Mouse (Mus musculus): ENCODE results near the gene Actr2. TPM values are rescaled to one million over a fixed set of nuclear protein-coding genes. Genes with fewer than 3 reads are reported as not detected.

The Actr2 gene
- polyA plus RNA-seq, 1 experiment from 2014 or later, result 78.0 TPM

- no peak overlapping the region for H3K4me2 ChIP-seq (ENCODE audit: low read depth)
- no peaks in the 10 kb centered on the region for H3K4me1 ChIP-seq (ENCODE audit: control insufficient read depth, insufficient read depth, low read length)
- DNase-seq (ENCODE audit: low spot score), result no peak
- WGBS, result 64% methylated on average over 13 of the region's 13 CpGs
- no peak overlapping the region for H3K9ac ChIP-seq (ENCODE audit: low read length)
- H3K27ac ChIP-seq (ENCODE audit: low read depth, low read length), result no peak overlapping the region
- ATAC-seq (ENCODE audit: insufficient read depth, low FRiP score, low TSS enrichment), result no peak
- H3K9me3 ChIP-seq (ENCODE audit: control insufficient read depth, low read length), result no peaks in the 10 kb centered on the region
- H3K36me3 ChIP-seq (ENCODE audit: control insufficient read depth, insufficient read depth, low read length), result no peaks in the 10 kb centered on the region
- no peak overlapping the region for H3K4me3 ChIP-seq (ENCODE audit: low read depth, low read length)
- no peaks in the 10 kb centered on the region for H3K27me3 ChIP-seq (ENCODE audit: control insufficient read depth, insufficient read depth, low read length)
Observed at GRCm38 (mm10) chr11:20052814-20053536, 59.7 kb downstream of the Actr2 start.

- ATAC-seq (ENCODE audit: insufficient read depth, low FRiP score, low TSS enrichment) (no peak), DNase-seq (ENCODE audit: low spot score) (no peak)
- no peaks in the 10 kb centered on the region for H3K27me3 ChIP-seq (ENCODE audit: control insufficient read depth, insufficient read depth, low read length)
- no peak overlapping the region for H3K27ac ChIP-seq (ENCODE audit: low read depth, low read length)
- no peak overlapping the region for H3K4me2 ChIP-seq (ENCODE audit: low read depth)
- no peaks in the 10 kb centered on the region for H3K9me3 ChIP-seq (ENCODE audit: control insufficient read depth, low read length)
- no peaks in the 10 kb centered on the region for H3K36me3 ChIP-seq (ENCODE audit: control insufficient read depth, insufficient read depth, low read length)
- 65% methylated on average over 3 of the region's 3 CpGs for WGBS
- no peak overlapping the region for H3K9ac ChIP-seq (ENCODE audit: low read length)
- H3K4me3 ChIP-seq (ENCODE audit: low read depth, low read length), result no peak overlapping the region
- H3K4me1 ChIP-seq (ENCODE audit: control insufficient read depth, insufficient read depth, low read length), result peaks cover 3% of the 10 kb centered on the region
Observed at GRCm38 (mm10) chr11:20045586-20045985, 67.1 kb downstream of the Actr2 start.

- ATAC-seq (ENCODE audit: insufficient read depth, low FRiP score, low TSS enrichment), result no peak
- H3K9ac ChIP-seq (ENCODE audit: low read length), result no peak overlapping the region
Observed at GRCm38 (mm10) chr11:20043256-20043655, 69.5 kb downstream of the Actr2 start.

GRCm38 (mm10) chr11:20042106-20042505 lies 70.6 kb downstream of the Actr2 start:
- Histone ChIP-seq H3K4me3 (ENCODE audit: low read depth, low read length) (no peak overlapping the region), H3K36me3 (ENCODE audit: control insufficient read depth, insufficient read depth, low read length) (no peaks in the 10 kb centered on the region), H3K4me1 (ENCODE audit: control insufficient read depth, insufficient read depth, low read length) (peaks cover 3% of the 10 kb centered on the region), H3K27me3 (ENCODE audit: control insufficient read depth, insufficient read depth, low read length) (no peaks in the 10 kb centered on the region), H3K27ac (ENCODE audit: low read depth, low read length) (no peak overlapping the region), H3K9ac (ENCODE audit: low read length) (no peak overlapping the region), H3K9me3 (ENCODE audit: control insufficient read depth, low read length) (no peaks in the 10 kb centered on the region), H3K4me2 (ENCODE audit: low read depth) (no peak overlapping the region)
- no peak for DNase-seq (ENCODE audit: low spot score)
- 73% methylated on average over 4 of the region's 4 CpGs for WGBS
- no peak for ATAC-seq (ENCODE audit: insufficient read depth, low FRiP score, low TSS enrichment)

More at GRCm38 (mm10) chr11:20043256-20043655, 69.5 kb downstream of the Actr2 start:
- DNase-seq (ENCODE audit: low spot score), result no peak
- H3K4me2 ChIP-seq (ENCODE audit: low read depth), result no peak overlapping the region
- H3K4me3 ChIP-seq (ENCODE audit: low read depth, low read length), result no peak overlapping the region
- WGBS, result 75% methylated on average over 4 of the region's 4 CpGs
- no peaks in the 10 kb centered on the region for H3K27me3 ChIP-seq (ENCODE audit: control insufficient read depth, insufficient read depth, low read length)
- H3K36me3 ChIP-seq (ENCODE audit: control insufficient read depth, insufficient read depth, low read length), result no peaks in the 10 kb centered on the region
- no peak overlapping the region for H3K27ac ChIP-seq (ENCODE audit: low read depth, low read length)
- H3K4me1 ChIP-seq (ENCODE audit: control insufficient read depth, insufficient read depth, low read length), result peaks cover 3% of the 10 kb centered on the region
- H3K9me3 ChIP-seq (ENCODE audit: control insufficient read depth, low read length), result no peaks in the 10 kb centered on the region

- H3K9ac ChIP-seq (ENCODE audit: low read length), result no peak overlapping the region
- no peaks in the 10 kb centered on the region for H3K36me3 ChIP-seq (ENCODE audit: control insufficient read depth, insufficient read depth, low read length)
- peaks cover 3% of the 10 kb centered on the region for H3K4me1 ChIP-seq (ENCODE audit: control insufficient read depth, insufficient read depth, low read length)
- no peaks in the 10 kb centered on the region for H3K9me3 ChIP-seq (ENCODE audit: control insufficient read depth, low read length)
- no peaks in the 10 kb centered on the region for H3K27me3 ChIP-seq (ENCODE audit: control insufficient read depth, insufficient read depth, low read length)
- no peak overlapping the region for H3K4me2 ChIP-seq (ENCODE audit: low read depth)
- no peak overlapping the region for H3K27ac ChIP-seq (ENCODE audit: low read depth, low read length)
- 22% methylated on average over 6 of the region's 6 CpGs for WGBS
- no peak for ATAC-seq (ENCODE audit: insufficient read depth, low FRiP score, low TSS enrichment)
- no peak overlapping the region for H3K4me3 ChIP-seq (ENCODE audit: low read depth, low read length)
- no peak for DNase-seq (ENCODE audit: low spot score)
Observed at GRCm38 (mm10) chr11:20041164-20041920, 71.4 kb downstream of the Actr2 start.

GRCm38 (mm10) chr11:20038723-20039122 lies 74.0 kb downstream of the Actr2 start:
- ATAC-seq (ENCODE audit: insufficient read depth, low FRiP score, low TSS enrichment) (0 out of 2 replicates have a peak, but pooled peaks have one; percentile 17), DNase-seq (ENCODE audit: low spot score) (no peak)
- Histone ChIP-seq H3K4me3 (ENCODE audit: low read depth, low read length) (no peak overlapping the region), H3K9me3 (ENCODE audit: control insufficient read depth, low read length) (no peaks in the 10 kb centered on the region), H3K36me3 (ENCODE audit: control insufficient read depth, insufficient read depth, low read length) (no peaks in the 10 kb centered on the region), H3K9ac (ENCODE audit: low read length) (no peak overlapping the region), H3K27me3 (ENCODE audit: control insufficient read depth, insufficient read depth, low read length) (no peaks in the 10 kb centered on the region), H3K27ac (ENCODE audit: low read depth, low read length) (no peak overlapping the region), H3K4me1 (ENCODE audit: control insufficient read depth, insufficient read depth, low read length) (peaks cover 3% of the 10 kb centered on the region), H3K4me2 (ENCODE audit: low read depth) (no peak overlapping the region)
- 45% methylated on average over 8 of the region's 8 CpGs for WGBS

- no peak for ATAC-seq (ENCODE audit: insufficient read depth, low FRiP score, low TSS enrichment)
- Histone ChIP-seq H3K36me3 (ENCODE audit: control insufficient read depth, insufficient read depth, low read length) (no peaks in the 10 kb centered on the region), H3K27ac (ENCODE audit: low read depth, low read length) (no peak overlapping the region), H3K27me3 (ENCODE audit: control insufficient read depth, insufficient read depth, low read length) (no peaks in the 10 kb centered on the region), H3K9ac (ENCODE audit: low read length) (no peak overlapping the region), H3K4me1 (ENCODE audit: control insufficient read depth, insufficient read depth, low read length) (peaks cover 3% of the 10 kb centered on the region), H3K4me3 (ENCODE audit: low read depth, low read length) (no peak overlapping the region), H3K9me3 (ENCODE audit: control insufficient read depth, low read length) (no peaks in the 10 kb centered on the region), H3K4me2 (ENCODE audit: low read depth) (no peak overlapping the region)
- DNase-seq (ENCODE audit: low spot score), result no peak
- WGBS, result 83% methylated on average over 4 of the region's 4 CpGs
Observed at GRCm38 (mm10) chr11:20037739-20038138, 75.0 kb downstream of the Actr2 start.

GRCm38 (mm10) chr11:20035972-20036371 lies 76.7 kb downstream of the Actr2 start:
- 72% methylated on average over 7 of the region's 7 CpGs for WGBS
- Histone ChIP-seq H3K9me3 (ENCODE audit: control insufficient read depth, low read length) (no peaks in the 10 kb centered on the region), H3K27me3 (ENCODE audit: control insufficient read depth, insufficient read depth, low read length) (no peaks in the 10 kb centered on the region), H3K36me3 (ENCODE audit: control insufficient read depth, insufficient read depth, low read length) (no peaks in the 10 kb centered on the region), H3K27ac (ENCODE audit: low read depth, low read length) (no peak overlapping the region), H3K4me1 (ENCODE audit: control insufficient read depth, insufficient read depth, low read length) (no peaks in the 10 kb centered on the region), H3K9ac (ENCODE audit: low read length) (no peak overlapping the region), H3K4me2 (ENCODE audit: low read depth) (no peak overlapping the region), H3K4me3 (ENCODE audit: low read depth, low read length) (no peak overlapping the region)
- ATAC-seq (ENCODE audit: insufficient read depth, low FRiP score, low TSS enrichment) (no peak), DNase-seq (ENCODE audit: low spot score) (no peak)

Measured in neural tube, embryonic 11.5 days (tissue).